Mouse (Mus musculus) testis, postnatal 10 days (tissue): ENCODE measurements at regions not wholly inside any gene's neighbourhood (a gene's known extent, or its start where the extent isn't known, plus 50 kb on each side); places are given as distances from the start of the nearest gene placed in this dataset.

ENCODE experiments used
- DNase-seq: peaks from one replicate; pipeline ENCODE4 v3.0.0; 2021; ENCODE audit warnings: low spot score

DNA sequence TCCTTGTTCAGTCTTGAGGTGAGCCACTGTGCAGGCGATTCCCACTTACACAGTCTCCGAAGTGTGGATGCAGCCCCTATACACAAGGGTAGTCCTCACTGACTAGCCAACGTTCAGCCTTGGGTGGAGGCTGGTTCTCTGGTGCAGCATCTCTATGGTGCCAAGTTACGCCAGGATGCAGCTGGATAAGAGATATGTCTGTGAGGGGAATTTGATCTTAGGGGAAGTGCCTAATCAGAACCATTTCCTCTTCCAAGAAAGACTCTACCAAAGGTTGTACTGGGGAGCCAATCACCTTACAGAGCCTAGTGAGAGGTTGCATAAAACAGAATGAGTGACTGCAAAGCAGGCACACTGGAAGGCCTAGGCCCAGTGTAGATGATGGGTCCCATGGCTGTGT lies 71.0 kb upstream of the Kcnk2 start:
- DNase-seq = no peak

- no peak for DNase-seq
Observed at GRCm38 (mm10) chr1:189458421-189458820, 56.3 kb upstream of the Kcnk2 start.
